Mouse (Mus musculus) cortical plate, adult 2 months (tissue): Measurements from ENCODE around the gene Gpd1l.

Source experiments
- CTCF ChIP-seq: fragments of 200-500 bp; IDR thresholded peaks from 2 replicates; pipeline ENCODE4 v1.5.1; 2011; ENCODE audit warnings: mild to moderate bottlenecking, control low read depth, low read length; ENCODE audit not compliant: insufficient read depth; ENCODE audit errors: extremely low read depth
- POLR2A ChIP-seq: fragments of 200-500 bp; IDR thresholded peaks from 2 replicates; pipeline ENCODE4 v1.6.1; 2011; ENCODE audit warnings: mild to moderate bottlenecking, low read length, control low read depth; ENCODE audit not compliant: insufficient read depth; ENCODE audit errors: extremely low read depth

GRCm38 (mm10) chr9:114881977-114882376 lies 51.8 kb downstream of the Gpd1l start:
- TF ChIP-seq POLR2A (no peak), CTCF (no peak)
